Mouse (Mus musculus): ENCODE data around the gene D230025D16Rik.

DNA sequence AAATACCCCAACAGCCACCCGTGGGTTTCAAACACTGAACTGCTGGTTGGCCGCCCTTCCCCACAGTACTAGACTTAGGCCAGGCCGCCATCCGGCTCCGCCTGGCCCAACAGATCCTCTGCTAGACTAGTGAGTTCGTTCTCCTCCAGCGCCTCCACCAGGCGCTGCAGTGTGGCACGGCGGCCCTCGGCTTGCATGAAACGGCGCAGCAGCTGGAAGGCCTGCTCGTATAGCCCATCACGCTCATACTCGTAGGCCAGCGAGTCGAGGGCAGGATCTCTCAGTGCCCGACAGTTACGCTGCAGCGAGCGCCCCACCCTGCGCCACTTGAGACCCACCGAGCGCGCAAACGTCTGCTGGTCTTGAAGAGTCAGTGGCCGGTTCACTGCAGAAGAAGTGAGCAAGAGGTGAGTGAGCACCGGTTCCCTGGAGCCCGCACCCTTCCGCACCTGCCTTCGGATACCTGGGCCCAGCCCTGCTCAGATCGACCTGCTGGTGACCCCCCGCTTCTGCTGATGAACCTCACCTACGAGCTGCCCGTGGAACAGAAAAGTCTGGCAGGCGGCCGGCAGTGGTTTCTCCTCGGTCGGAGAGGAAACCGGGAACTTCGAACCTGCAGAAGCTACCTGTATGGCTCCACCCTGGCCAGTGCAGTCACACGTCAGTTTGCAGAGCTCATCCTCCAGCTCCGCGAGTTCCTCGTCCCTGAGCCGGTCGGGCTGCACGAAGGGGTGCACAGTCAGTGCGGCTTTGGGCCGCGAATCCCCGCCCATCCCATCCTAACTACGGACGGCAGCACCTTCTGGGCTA is 34.2 kb downstream of the D230025D16Rik start:
- TF ChIP-seq POLR2A (IDR thresholded peaks at IDR 0.05; ENCODE audit: low read depth, low read length) (no peak), CTCF (IDR thresholded peaks at IDR 0.05; ENCODE audit: borderline replicate concordance, insufficient read depth, low read length) (no peak)

Data from embryonic fibroblast, embryonic 13.5 days (primary cell).